Mouse (Mus musculus): ENCODE measurements around the gene Tdrd12.
"Not testable (repeated sequence)": the region's sequence is repeated elsewhere in the genome, so short reads cannot be mapped to it uniquely, and the experiment has no call there.

The Tdrd12 gene

GRCm38 (mm10) chr7:35537562-35537961 lies at the start of gene Tdrd12:
Tdrd12 (minus strand) TSS chr7:35537745.
- DNase-seq (ENCODE audit: low read depth, low spot score): peak; percentile 94

- DNase-seq (ENCODE audit: low read depth, low spot score): no peak
Measured at GRCm38 (mm10) chr7:35586906-35587445, 49.4 kb upstream of the Tdrd12 start.

GRCm38 (mm10) chr7:35586055-35586905 lies 48.7 kb upstream of the Tdrd12 start, which contains the start of gene Ankrd27:
Ankrd27 (plus strand) TSS chr7:35586244.
- peak; percentile 98 for DNase-seq (ENCODE audit: low read depth, low spot score)

GRCm38 (mm10) chr7:35585191-35586054 lies 47.9 kb upstream of the Tdrd12 start, which contains the start of gene Rgs9bp:
Rgs9bp (minus strand) TSS chr7:35585582.
- DNase-seq (ENCODE audit: low read depth, low spot score): peak; percentile 80

- DNase-seq (ENCODE audit: low read depth, low spot score): no peak
Measured at GRCm38 (mm10) chr7:35584786-35585190, 47.2 kb upstream of the Tdrd12 start.

GRCm38 (mm10) chr7:35584068-35584785 lies 46.7 kb upstream of the Tdrd12 start:
- no peak for DNase-seq (ENCODE audit: low read depth, low spot score)

- no peak for DNase-seq (ENCODE audit: low read depth, low spot score)
Measured at GRCm38 (mm10) chr7:35583476-35584025, 46.0 kb upstream of the Tdrd12 start.

GRCm38 (mm10) chr7:35582719-35583118 lies 45.2 kb upstream of the Tdrd12 start:
- peak; percentile 67 for DNase-seq (ENCODE audit: low read depth, low spot score)

- DNase-seq (ENCODE audit: low read depth, low spot score): peak; percentile 87
Measured at GRCm38 (mm10) chr7:35579849-35580248, 42.3 kb upstream of the Tdrd12 start.

- not testable (repeated sequence) for DNase-seq (ENCODE audit: low read depth, low spot score)
Measured at GRCm38 (mm10) chr7:35570883-35571282, 33.3 kb upstream of the Tdrd12 start.

- DNase-seq (ENCODE audit: low read depth, low spot score): not testable (repeated sequence)
Measured at GRCm38 (mm10) chr7:35569724-35570123, 32.2 kb upstream of the Tdrd12 start.

GRCm38 (mm10) chr7:35565965-35566364 lies 28.4 kb upstream of the Tdrd12 start:
- DNase-seq (ENCODE audit: low read depth, low spot score): not testable (repeated sequence)

GRCm38 (mm10) chr7:35564872-35565271 lies 27.3 kb upstream of the Tdrd12 start:
- DNase-seq (ENCODE audit: low read depth, low spot score): not testable (repeated sequence)

- no peak for DNase-seq (ENCODE audit: low read depth, low spot score)
Measured at GRCm38 (mm10) chr7:35564067-35564865, 26.7 kb upstream of the Tdrd12 start.

- no peak for DNase-seq (ENCODE audit: low read depth, low spot score)
Measured at GRCm38 (mm10) chr7:35563071-35563470, 25.5 kb upstream of the Tdrd12 start.

GRCm38 (mm10) chr7:35559838-35560237 lies 22.3 kb upstream of the Tdrd12 start:
- DNase-seq (ENCODE audit: low read depth, low spot score): no peak

- DNase-seq (ENCODE audit: low read depth, low spot score): no peak
Measured at GRCm38 (mm10) chr7:35558681-35559080, 21.1 kb upstream of the Tdrd12 start.

GRCm38 (mm10) chr7:35557577-35557976 lies 20.0 kb upstream of the Tdrd12 start:
- DNase-seq (ENCODE audit: low read depth, low spot score): no peak

GRCm38 (mm10) chr7:35556905-35557304 lies 19.4 kb upstream of the Tdrd12 start:
- no peak for DNase-seq (ENCODE audit: low read depth, low spot score)

- DNase-seq (ENCODE audit: low read depth, low spot score): no peak
Measured at GRCm38 (mm10) chr7:35556205-35556603, 18.7 kb upstream of the Tdrd12 start, which contains the start of gene Nudt19. Nudt19 (minus strand) TSS chr7:35556304.

Measured in ES-CJ7 (cell line).